Mouse (Mus musculus): ENCODE data around the gene Olfr1358.
"Not testable (repeated sequence)": the region's sequence is repeated elsewhere in the genome, so short reads cannot be mapped to it uniquely, and the experiment has no call there.

Gene Olfr1358

GRCm38 (mm10) chr10:78517128-78517527 lies at the start of gene Olfr1358:
Gene Olfr1358, plus strand, starts transcription at chr10:78517428.
- no peak for DNase-seq (ENCODE audit: low spot score)

DNA sequence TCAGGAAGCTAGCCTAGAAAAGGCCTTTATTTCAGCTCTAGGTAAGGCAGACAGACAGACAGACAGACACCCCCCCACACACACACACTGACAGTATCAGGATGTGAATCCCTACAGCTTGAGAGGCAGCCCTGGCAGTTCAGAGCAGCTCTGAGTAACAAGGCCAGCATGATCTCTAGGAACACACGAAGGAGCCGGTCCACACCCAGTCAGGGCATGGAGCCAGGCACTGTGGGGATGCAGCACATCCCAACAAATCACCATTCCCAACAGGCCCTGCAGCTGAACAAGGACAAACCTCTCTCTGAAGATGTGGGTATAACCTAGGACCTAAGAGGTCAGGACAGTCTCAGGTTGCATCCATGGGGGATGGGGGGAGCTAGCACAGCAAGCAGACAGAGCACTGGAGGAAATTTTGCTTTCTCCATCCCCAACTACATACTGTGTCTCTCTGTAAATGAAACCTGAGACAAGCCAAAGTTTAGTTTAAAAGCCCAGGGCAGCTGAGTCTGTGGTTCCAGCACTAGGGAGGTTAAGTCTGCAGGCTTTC lies 49.4 kb upstream of the Olfr1358 start:
- DNase-seq (ENCODE audit: low spot score) = no peak

GRCm38 (mm10) chr10:78470582-78471313 lies 46.5 kb upstream of the Olfr1358 start:
- no peak for DNase-seq (ENCODE audit: low spot score)

DNA sequence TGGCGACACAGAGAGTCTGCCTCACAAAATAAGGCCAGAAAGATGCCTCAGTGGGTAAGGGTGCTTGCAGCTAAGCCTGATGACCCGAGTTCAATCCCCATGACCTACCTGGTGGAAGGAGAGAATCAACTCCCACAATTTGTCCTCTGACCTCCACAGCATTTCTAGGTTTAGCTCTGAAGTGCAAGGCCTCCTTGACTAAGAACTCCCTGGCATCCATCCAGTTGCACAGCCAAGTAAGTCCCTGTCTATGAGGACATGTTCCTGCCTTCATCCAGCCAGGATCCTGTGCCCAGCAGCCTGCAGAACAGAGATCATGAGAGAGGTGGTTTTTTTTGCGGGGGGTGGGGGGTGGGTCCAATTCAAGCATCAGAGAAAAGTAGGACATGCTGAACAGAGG lies 45.2 kb upstream of the Olfr1358 start:
- DNase-seq (ENCODE audit: low spot score) = no peak

- no peak for DNase-seq (ENCODE audit: low spot score)
Measured at GRCm38 (mm10) chr10:78473434-78473833, 43.8 kb upstream of the Olfr1358 start.

GRCm38 (mm10) chr10:78474759-78475158 lies 42.5 kb upstream of the Olfr1358 start:
- DNase-seq (ENCODE audit: low spot score) = no peak

DNA sequence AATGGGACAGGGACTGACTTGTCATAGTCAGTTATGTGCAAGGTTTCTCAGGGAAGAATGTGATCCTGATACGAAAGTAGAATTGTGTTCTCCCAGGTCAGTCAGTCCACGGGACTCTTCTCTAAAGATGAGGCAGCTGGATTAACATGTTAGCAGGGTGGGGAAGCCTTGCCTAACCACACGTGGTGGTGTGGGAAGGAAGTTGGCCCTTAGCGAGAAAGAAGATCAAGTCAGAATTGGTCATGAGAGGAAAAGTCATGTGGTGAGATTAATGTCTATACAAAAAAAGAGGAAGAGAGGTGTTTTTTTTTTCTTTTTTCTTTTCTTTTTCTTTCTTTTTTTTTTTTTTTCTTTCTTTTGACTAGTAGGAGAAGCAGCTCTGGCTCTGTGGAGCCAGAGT lies 40.4 kb upstream of the Olfr1358 start:
- DNase-seq (ENCODE audit: low spot score) = no peak

- no peak for DNase-seq (ENCODE audit: low spot score)
Measured at GRCm38 (mm10) chr10:78480954-78481927, 36.0 kb upstream of the Olfr1358 start.

DNA sequence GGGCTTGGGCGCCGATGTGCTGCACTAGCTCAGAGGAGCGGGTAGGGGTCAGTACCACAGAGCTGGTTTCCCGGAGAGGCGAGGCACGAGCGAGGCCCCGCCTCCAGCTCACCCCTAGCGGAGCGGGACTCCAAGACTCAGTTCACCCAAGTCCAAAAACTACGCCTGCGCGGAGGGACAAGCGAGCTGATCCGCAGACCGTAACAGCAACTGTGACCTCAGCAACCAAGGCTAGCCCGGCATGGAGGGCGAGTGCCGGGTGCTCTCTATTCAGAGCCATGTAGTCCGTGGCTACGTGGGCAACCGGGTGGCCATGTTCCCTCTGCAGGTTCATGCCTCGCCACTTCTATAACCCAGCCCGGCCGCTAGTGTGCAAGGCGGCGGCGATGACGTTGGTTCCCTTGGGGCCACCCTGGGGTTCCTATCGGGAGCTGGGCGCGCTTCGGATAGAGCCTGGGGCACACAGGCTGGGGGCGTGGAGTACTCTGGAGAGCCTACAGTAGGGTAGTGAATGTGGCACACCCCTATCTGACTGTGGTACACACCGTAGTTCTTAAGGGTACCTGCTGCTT lies 35.2 kb upstream of the Olfr1358 start:
- DNase-seq (ENCODE audit: low spot score) = peak; percentile 75

- not testable (repeated sequence) for DNase-seq (ENCODE audit: low spot score)
Measured at GRCm38 (mm10) chr10:78485369-78485768, 31.9 kb upstream of the Olfr1358 start.

- DNase-seq (ENCODE audit: low spot score) = no peak
Measured at GRCm38 (mm10) chr10:78486871-78487270, 30.4 kb upstream of the Olfr1358 start.

DNA sequence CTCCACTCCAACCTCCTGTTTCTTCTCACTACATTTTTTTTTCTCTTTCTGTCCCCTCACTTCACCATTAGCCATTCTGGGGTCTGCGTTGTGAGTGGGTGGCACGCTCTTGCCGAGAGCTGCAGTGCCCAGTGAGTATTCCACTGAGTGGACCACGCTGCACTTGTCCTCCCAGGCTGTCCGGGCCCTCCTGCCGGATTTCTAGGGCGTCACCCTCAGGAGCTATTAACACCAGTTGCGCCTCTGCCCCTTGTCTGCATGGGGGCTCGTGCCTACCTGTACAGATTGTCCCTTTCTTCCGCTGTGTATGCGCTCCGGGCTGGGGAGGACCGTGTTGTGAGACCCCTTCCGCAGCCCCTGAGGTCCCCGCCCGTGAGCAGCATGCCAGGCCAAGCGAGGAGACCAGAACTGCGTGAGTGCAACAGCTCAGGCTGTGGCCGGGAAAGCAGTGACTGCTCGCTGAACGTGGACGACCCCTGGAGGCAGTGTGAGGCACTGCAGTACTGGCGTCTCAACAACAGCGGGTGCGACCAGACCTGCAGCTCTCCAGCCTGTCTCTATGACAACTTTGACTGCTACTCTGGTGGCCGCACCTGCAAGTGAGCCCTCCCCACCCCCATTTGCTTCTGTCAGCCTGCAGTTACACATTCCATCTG lies 29.7 kb upstream of the Olfr1358 start:
- peak; percentile 59 for DNase-seq (ENCODE audit: low spot score)

GRCm38 (mm10) chr10:78502986-78503733 lies 14.1 kb upstream of the Olfr1358 start:
- no peak for DNase-seq (ENCODE audit: low spot score)

- no peak for DNase-seq (ENCODE audit: low spot score)
Measured at GRCm38 (mm10) chr10:78519792-78520191, 2.6 kb downstream of the Olfr1358 start.

DNA sequence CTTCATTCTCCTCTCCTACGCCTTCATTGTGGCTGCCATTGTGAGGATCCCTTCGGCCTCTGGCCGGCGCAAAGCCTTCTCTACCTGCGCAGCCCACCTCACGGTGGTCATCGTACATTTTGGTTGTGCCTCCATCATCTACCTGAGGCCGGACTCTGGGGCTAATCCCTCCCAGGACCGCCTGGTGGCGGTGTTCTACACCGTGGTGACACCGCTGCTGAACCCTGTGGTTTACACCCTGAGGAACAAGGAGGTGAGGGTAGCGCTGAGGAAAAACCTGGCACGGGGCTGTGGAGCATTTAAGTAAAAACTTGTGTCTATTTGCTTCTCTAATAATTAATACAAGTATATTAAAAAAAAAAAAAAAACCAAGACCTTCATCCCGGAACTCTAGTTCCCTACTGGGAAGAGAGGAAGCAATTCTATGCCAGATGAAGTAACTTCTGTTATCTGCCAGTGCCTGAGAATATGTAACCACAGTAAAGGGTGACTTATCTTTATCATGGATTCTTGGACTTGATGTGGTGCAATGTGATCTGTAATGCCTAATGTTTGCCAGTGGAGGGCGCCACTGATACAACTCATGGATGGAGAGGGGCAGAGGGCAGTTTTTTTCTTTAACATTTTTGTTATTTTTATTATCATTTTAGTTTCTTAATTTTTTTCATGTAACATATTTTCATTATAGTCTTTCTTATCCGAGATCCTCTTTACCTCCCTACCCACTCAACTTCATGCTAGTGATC lies 3.2 kb downstream of the Olfr1358 start:
- peak; percentile 21 for DNase-seq (ENCODE audit: low spot score)

- DNase-seq (ENCODE audit: low spot score) = not testable (repeated sequence)
Measured at GRCm38 (mm10) chr10:78525071-78525470, 7.8 kb downstream of the Olfr1358 start.

- no peak for DNase-seq (ENCODE audit: low spot score)
Measured at GRCm38 (mm10) chr10:78525511-78525910, 8.3 kb downstream of the Olfr1358 start.

DNA sequence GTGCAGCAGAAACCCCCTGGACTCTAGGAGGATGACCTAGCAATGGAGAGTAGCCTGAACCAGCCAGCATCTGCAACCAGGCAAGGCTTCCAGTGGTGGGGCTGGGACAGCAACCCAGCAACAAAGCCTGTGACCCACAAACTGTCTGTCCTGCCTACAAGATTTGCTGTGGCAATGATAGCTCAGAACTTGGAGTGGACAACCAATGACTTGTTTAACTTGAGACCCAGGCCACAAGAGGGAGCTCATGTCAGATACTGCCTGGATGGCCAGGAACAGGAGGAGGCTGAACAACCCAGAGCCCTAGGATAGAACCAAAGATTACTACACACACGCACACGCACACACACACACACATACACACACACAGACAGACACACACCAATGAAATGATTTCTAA lies 23.7 kb downstream of the Olfr1358 start:
- no peak for DNase-seq (ENCODE audit: low spot score)

GRCm38 (mm10) chr10:78565070-78565469 lies 47.8 kb downstream of the Olfr1358 start:
- DNase-seq (ENCODE audit: low spot score) = no peak

GRCm38 (mm10) chr10:78569191-78569590 lies 52.0 kb downstream of the Olfr1358 start:
- DNase-seq (ENCODE audit: low spot score) = no peak

Measured in c-Kit-positive CD71-positive TER-119-positive erythroid progenitor cells, embryonic 14.5 days (primary cell).